Mouse (Mus musculus) embryo, embryonic 10.5 days (tissue): Measurements from ENCODE around the gene Mical3.

Source experiments
- DNase-seq: peaks from one replicate; pipeline ENCODE4 v3.0.0-alpha.2; 2015; ENCODE audit warnings: low spot score

The Mical3 gene

GRCm38 (mm10) chr6:121145906-121146305 lies 15.1 kb upstream of the Mical3 start:
- peak; percentile 68 for DNase-seq

GRCm38 (mm10) chr6:121145010-121145604 lies 14.3 kb upstream of the Mical3 start:
- peak; percentile 58 for DNase-seq

GRCm38 (mm10) chr6:121144066-121144465 lies 13.3 kb upstream of the Mical3 start:
- DNase-seq: no peak

- no peak for DNase-seq
Observed at GRCm38 (mm10) chr6:121143439-121143838, 12.6 kb upstream of the Mical3 start.

- DNase-seq: no peak
Observed at GRCm38 (mm10) chr6:121142298-121142697, 11.5 kb upstream of the Mical3 start.

GRCm38 (mm10) chr6:121139271-121139670 lies 8.5 kb upstream of the Mical3 start:
- DNase-seq: no peak

GRCm38 (mm10) chr6:121138338-121139040 lies 7.7 kb upstream of the Mical3 start:
- no peak for DNase-seq

- DNase-seq: no peak
Observed at GRCm38 (mm10) chr6:121137222-121137621, 6.4 kb upstream of the Mical3 start.

GRCm38 (mm10) chr6:121134884-121135283 lies 4.1 kb upstream of the Mical3 start:
- peak; percentile 39 for DNase-seq

- no peak for DNase-seq
Observed at GRCm38 (mm10) chr6:121134249-121134648, 3.5 kb upstream of the Mical3 start.

- DNase-seq: peak; percentile 95
Observed at GRCm38 (mm10) chr6:121130039-121130705, 627 bp downstream of the Mical3 start.

- DNase-seq: peak; percentile 54
Observed at GRCm38 (mm10) chr6:121129506-121129905, 1.3 kb downstream of the Mical3 start.

- no peak for DNase-seq
Observed at GRCm38 (mm10) chr6:121128736-121129135, 2.1 kb downstream of the Mical3 start.

- DNase-seq: no peak
Observed at GRCm38 (mm10) chr6:121127726-121128125, 3.1 kb downstream of the Mical3 start.

GRCm38 (mm10) chr6:121126202-121126601 lies 4.6 kb downstream of the Mical3 start:
- DNase-seq: no peak

GRCm38 (mm10) chr6:121122739-121123241 lies 8.0 kb downstream of the Mical3 start:
- DNase-seq: no peak

- no peak for DNase-seq
Observed at GRCm38 (mm10) chr6:121120776-121121175, 10.0 kb downstream of the Mical3 start.

GRCm38 (mm10) chr6:121117971-121118755 lies 12.6 kb downstream of the Mical3 start:
- no peak for DNase-seq

GRCm38 (mm10) chr6:121117142-121117541 lies 13.7 kb downstream of the Mical3 start:
- DNase-seq: no peak

- DNase-seq: no peak
Observed at GRCm38 (mm10) chr6:121116434-121116833, 14.4 kb downstream of the Mical3 start.

- peak; percentile 50 for DNase-seq
Observed at GRCm38 (mm10) chr6:121111448-121112055, 19.2 kb downstream of the Mical3 start.
